Mouse (Mus musculus): ENCODE data around the gene Ms4a6c. TPM values are rescaled to one million over a fixed set of nuclear protein-coding genes. Genes with fewer than 3 reads are reported as not detected.
"Not testable (repeated sequence)": the region's sequence is repeated elsewhere in the genome, so short reads cannot be mapped to it uniquely, and the experiment has no call there.

Gene Ms4a6c
- total and polyA plus RNA-seq, 2 experiments from 2014 or later = 2.3 to 3.3 TPM

- WGBS = 97% methylated on average over 1 of the region's 1 CpGs
- no peak for ATAC-seq
- no peaks in the 10 kb centered on the region for H3K27me3 ChIP-seq (ENCODE audit: insufficient read depth, low read length)
These were observed 31.6 kb downstream of the Ms4a6c start for GRCm38 (mm10) chr19:11500796-11501195.

GRCm38 (mm10) chr19:11501326-11501725 is 32.2 kb downstream of the Ms4a6c start:
- no peaks in the 10 kb centered on the region for H3K4me1 ChIP-seq (ENCODE audit: insufficient read depth, low read length)

More at GRCm38 (mm10) chr19:11500796-11501195, 31.6 kb downstream of the Ms4a6c start:
- Histone ChIP-seq H3K27ac (no peak overlapping the region), H3K36me3 (ENCODE audit: insufficient read depth, low read length) (no peaks in the 10 kb centered on the region), H3K4me2 (ENCODE audit: low read depth, low read length) (no peak overlapping the region), H3K4me1 (ENCODE audit: insufficient read depth, low read length) (no peaks in the 10 kb centered on the region), H3K4me3 (ENCODE audit: low read length) (no peak overlapping the region), H3K9me3 (ENCODE audit: low read length) (no peaks in the 10 kb centered on the region), H3K9ac (replicated peaks; ENCODE audit: low read length) (no peak overlapping the region)
- TF ChIP-seq CTCF (IDR thresholded peaks at IDR 0.05; ENCODE audit: low read depth) = no peak
- no peak for DNase-seq (ENCODE audit: low spot score)

GRCm38 (mm10) chr19:11504857-11505256 is 35.7 kb downstream of the Ms4a6c start:
- DNase-seq (ENCODE audit: low spot score) (no peak), ATAC-seq (no peak)
- H3K27ac ChIP-seq = no peak overlapping the region
- no peak overlapping the region for H3K4me3 ChIP-seq (ENCODE audit: low read length)
- no peak overlapping the region for H3K9ac ChIP-seq (replicated peaks; ENCODE audit: low read length)
- no peaks in the 10 kb centered on the region for H3K36me3 ChIP-seq (ENCODE audit: insufficient read depth, low read length)
- H3K4me2 ChIP-seq (ENCODE audit: low read depth, low read length) = no peak overlapping the region
- no peaks in the 10 kb centered on the region for H3K9me3 ChIP-seq (ENCODE audit: low read length)
- no peaks in the 10 kb centered on the region for H3K27me3 ChIP-seq (ENCODE audit: insufficient read depth, low read length)
- no peaks in the 10 kb centered on the region for H3K4me1 ChIP-seq (ENCODE audit: insufficient read depth, low read length)
- WGBS = 83% methylated on average over 1 of the region's 1 CpGs
- no peak for TF ChIP-seq CTCF (IDR thresholded peaks at IDR 0.05; ENCODE audit: low read depth)

More at GRCm38 (mm10) chr19:11501326-11501725, 32.2 kb downstream of the Ms4a6c start:
- WGBS = 84% methylated on average over 4 of the region's 4 CpGs
- ATAC-seq = no peak
- Histone ChIP-seq H3K27me3 (ENCODE audit: insufficient read depth, low read length) (no peaks in the 10 kb centered on the region), H3K9me3 (ENCODE audit: low read length) (no peaks in the 10 kb centered on the region), H3K4me3 (ENCODE audit: low read length) (no peak overlapping the region), H3K27ac (no peak overlapping the region), H3K36me3 (ENCODE audit: insufficient read depth, low read length) (no peaks in the 10 kb centered on the region), H3K9ac (replicated peaks; ENCODE audit: low read length) (no peak overlapping the region), H3K4me2 (ENCODE audit: low read depth, low read length) (no peak overlapping the region)
- DNase-seq (ENCODE audit: low spot score) = no peak
- TF ChIP-seq CTCF (IDR thresholded peaks at IDR 0.05; ENCODE audit: low read depth) = no peak

- Histone ChIP-seq H3K27me3 (ENCODE audit: insufficient read depth, low read length) (no peaks in the 10 kb centered on the region), H3K36me3 (ENCODE audit: insufficient read depth, low read length) (no peaks in the 10 kb centered on the region)
- ATAC-seq = no peak
These were observed 44.3 kb downstream of the Ms4a6c start for GRCm38 (mm10) chr19:11513458-11513857.

GRCm38 (mm10) chr19:11516246-11516645 is 47.1 kb downstream of the Ms4a6c start, which contains the start of gene Ms4a6b:
Ms4a6b (plus strand) TSS chr19:11516512.
- DNase-seq (ENCODE audit: low spot score) = no peak
- Histone ChIP-seq H3K27me3 (ENCODE audit: insufficient read depth, low read length) (no peaks in the 10 kb centered on the region), H3K27ac (no peak within 1 kb of the TSS), H3K9me3 (ENCODE audit: low read length) (no peaks in the 10 kb centered on the region), H3K36me3 (ENCODE audit: insufficient read depth, low read length) (no peaks in the 10 kb centered on the region), H3K4me2 (ENCODE audit: low read depth, low read length) (no peak within 1 kb of the TSS), H3K9ac (replicated peaks; ENCODE audit: low read length) (no peak within 1 kb of the TSS), H3K4me1 (ENCODE audit: insufficient read depth, low read length) (no peaks in the 10 kb centered on the region), H3K4me3 (ENCODE audit: low read length) (no peak within 1 kb of the TSS)
- no peak for ATAC-seq
- TF ChIP-seq CTCF (IDR thresholded peaks at IDR 0.05; ENCODE audit: low read depth) = no peak

More at GRCm38 (mm10) chr19:11513458-11513857, 44.3 kb downstream of the Ms4a6c start:
- Histone ChIP-seq H3K9ac (replicated peaks; ENCODE audit: low read length) (no peak overlapping the region), H3K4me2 (ENCODE audit: low read depth, low read length) (no peak overlapping the region), H3K27ac (no peak overlapping the region), H3K4me1 (ENCODE audit: insufficient read depth, low read length) (no peaks in the 10 kb centered on the region), H3K4me3 (ENCODE audit: low read length) (no peak overlapping the region), H3K9me3 (ENCODE audit: low read length) (no peaks in the 10 kb centered on the region)
- DNase-seq (ENCODE audit: low spot score) = no peak
- WGBS = 60% methylated on average over 1 of the region's 1 CpGs
- no peak for TF ChIP-seq CTCF (IDR thresholded peaks at IDR 0.05; ENCODE audit: low read depth)

- TF ChIP-seq CTCF (IDR thresholded peaks at IDR 0.05; ENCODE audit: low read depth) = no peak
- DNase-seq (ENCODE audit: low spot score) (no peak), ATAC-seq (no peak)
- no peak overlapping the region for H3K27ac ChIP-seq
- WGBS = 81% methylated on average over 4 of the region's 4 CpGs
- H3K27me3 ChIP-seq (ENCODE audit: insufficient read depth, low read length) = no peaks in the 10 kb centered on the region
- H3K9ac ChIP-seq (replicated peaks; ENCODE audit: low read length) = no peak overlapping the region
- no peaks in the 10 kb centered on the region for H3K9me3 ChIP-seq (ENCODE audit: low read length)
- H3K4me2 ChIP-seq (ENCODE audit: low read depth, low read length) = no peak overlapping the region
- H3K36me3 ChIP-seq (ENCODE audit: insufficient read depth, low read length) = no peaks in the 10 kb centered on the region
- no peak overlapping the region for H3K4me3 ChIP-seq (ENCODE audit: low read length)
- H3K4me1 ChIP-seq (ENCODE audit: insufficient read depth, low read length) = no peaks in the 10 kb centered on the region
These were observed 47.7 kb downstream of the Ms4a6c start for GRCm38 (mm10) chr19:11516845-11517244.

- 62% methylated on average over 1 of the region's 1 CpGs for WGBS
- not testable (repeated sequence) for H3K27me3 ChIP-seq (ENCODE audit: insufficient read depth, low read length); H3K36me3 ChIP-seq (ENCODE audit: insufficient read depth, low read length); ATAC-seq; H3K27ac ChIP-seq; H3K4me3 ChIP-seq (ENCODE audit: low read length); H3K4me2 ChIP-seq (ENCODE audit: low read depth, low read length); H3K9me3 ChIP-seq (ENCODE audit: low read length); H3K4me1 ChIP-seq (ENCODE audit: insufficient read depth, low read length); H3K9ac ChIP-seq (replicated peaks; ENCODE audit: low read length); DNase-seq (ENCODE audit: low spot score)
These were observed 48.2 kb downstream of the Ms4a6c start for GRCm38 (mm10) chr19:11517373-11517772.

GRCm38 (mm10) chr19:11518356-11518755 is 49.2 kb downstream of the Ms4a6c start:
- not testable (repeated sequence) for ATAC-seq; DNase-seq (ENCODE audit: low spot score)
- WGBS = 80% methylated on average over 2 of the region's 2 CpGs

More at GRCm38 (mm10) chr19:11518356-11518755, 49.2 kb downstream of the Ms4a6c start:
- H3K27ac ChIP-seq; H3K4me3 ChIP-seq (ENCODE audit: low read length); H3K27me3 ChIP-seq (ENCODE audit: insufficient read depth, low read length); H3K36me3 ChIP-seq (ENCODE audit: insufficient read depth, low read length); H3K9me3 ChIP-seq (ENCODE audit: low read length); H3K9ac ChIP-seq (replicated peaks; ENCODE audit: low read length); H3K4me1 ChIP-seq (ENCODE audit: insufficient read depth, low read length); H3K4me2 ChIP-seq (ENCODE audit: low read depth, low read length): not testable (repeated sequence)

Data from hindbrain, postnatal 0 days (tissue).